Mouse (Mus musculus) megakaryocyte, adult 5-6 weeks (primary cell): ENCODE measurements around the gene Coro1c. TPM values are rescaled to one million over a fixed set of nuclear protein-coding genes. Genes with fewer than 3 reads are reported as not detected.

ENCODE experiments used
- ATAC-seq: 2 replicates; pipeline ENCODE4 v1.8.0; 2016; ENCODE audit warnings: mild to moderate bottlenecking, inconsistent platforms; ENCODE audit not compliant: poor library complexity, severe bottlenecking
- total RNA-seq, 2 experiments: library from RNA; stranded (forward) in 1 of 2; stranded (reverse) in 1 of 2; fragments of 153-499, 151-499 nt in 1 of 2; fragments of 221-1000, 200-1000 nt in 1 of 2; gene quantifications; 2 replicates each; pipeline versions ENCODE4 v1.2.3 to v1.2.4; 2015 to 2017

Coro1c gene
- total RNA-seq (2015), result 93.2 and 103 TPM in 2 replicates
- 141 and 145 TPM in 2 replicates for total RNA-seq (2017)

- ATAC-seq, result peak; percentile 76
These were observed at the start of gene Coro1c for GRCm38 (mm10) chr5:113908592-113909441. Coro1c (minus strand) TSS chr5:113908758.

GRCm38 (mm10) chr5:113956510-113956909 is 48.0 kb upstream of the Coro1c start:
- ATAC-seq, result peak; percentile 56

DNA sequence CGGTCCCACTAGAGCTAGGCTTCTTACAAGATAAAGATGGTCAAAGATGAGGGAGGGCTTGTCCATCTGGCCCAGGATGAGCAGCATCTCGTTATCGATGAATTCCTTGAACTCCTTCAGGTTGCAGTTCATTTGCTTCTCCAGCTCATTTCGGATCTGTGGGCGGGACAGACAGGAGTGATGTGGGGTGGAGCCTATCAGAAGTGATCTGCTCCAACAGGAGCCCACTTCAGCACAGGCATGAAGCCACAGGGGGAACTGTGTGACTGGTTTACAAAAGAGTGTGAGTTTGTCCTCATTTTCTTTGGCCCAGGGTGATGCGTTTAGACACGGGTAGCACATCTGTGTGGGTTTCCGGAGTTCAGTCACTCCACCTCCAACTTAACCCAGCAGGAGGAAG is 47.1 kb upstream of the Coro1c start:
- ATAC-seq, result no peak

GRCm38 (mm10) chr5:113955281-113955680 is 46.7 kb upstream of the Coro1c start:
- ATAC-seq, result no peak

GRCm38 (mm10) chr5:113954421-113954820 is 45.9 kb upstream of the Coro1c start:
- ATAC-seq, result peak; percentile 78

DNA sequence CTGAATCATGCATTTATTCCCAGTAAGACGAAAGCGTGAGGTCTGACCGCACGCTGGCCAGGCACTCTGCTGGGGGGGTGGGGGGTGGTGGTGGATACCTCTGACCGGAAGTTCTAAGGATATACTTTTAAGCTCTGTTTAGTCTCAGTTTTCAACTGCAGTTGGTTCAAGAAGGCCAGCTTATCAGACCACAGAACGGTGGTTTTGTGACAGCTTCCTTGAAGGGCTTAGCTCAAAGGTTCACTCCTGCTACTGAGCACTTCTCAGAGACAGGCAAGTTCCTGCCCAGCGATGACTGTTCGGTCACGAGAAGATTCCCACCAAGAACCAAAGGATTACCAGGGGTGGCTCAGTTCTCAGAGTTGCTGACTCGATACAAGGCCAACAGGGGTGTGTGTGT is 44.0 kb upstream of the Coro1c start:
- ATAC-seq, result peak; percentile 44

DNA sequence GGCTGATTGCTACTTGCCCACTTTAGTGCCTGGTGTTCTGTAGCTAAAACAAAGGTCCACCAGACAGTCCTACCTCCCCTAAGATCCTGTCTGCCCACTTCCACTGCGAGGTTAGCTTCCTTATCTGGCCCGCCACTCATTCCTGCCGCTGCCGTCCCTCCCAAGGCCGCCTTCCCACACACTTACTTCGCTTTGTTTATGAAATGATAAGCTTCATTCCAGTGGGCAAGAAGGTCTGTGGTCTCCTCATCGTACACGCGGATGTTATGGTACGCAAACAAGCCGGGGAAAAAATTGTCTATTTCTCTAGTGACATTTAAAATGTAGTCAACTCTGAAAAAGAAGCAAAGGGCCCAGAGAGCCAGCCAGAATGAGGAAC is 43.1 kb upstream of the Coro1c start:
- ATAC-seq, result no peak

GRCm38 (mm10) chr5:113950786-113951692 is 42.5 kb upstream of the Coro1c start:
- no peak for ATAC-seq

DNA sequence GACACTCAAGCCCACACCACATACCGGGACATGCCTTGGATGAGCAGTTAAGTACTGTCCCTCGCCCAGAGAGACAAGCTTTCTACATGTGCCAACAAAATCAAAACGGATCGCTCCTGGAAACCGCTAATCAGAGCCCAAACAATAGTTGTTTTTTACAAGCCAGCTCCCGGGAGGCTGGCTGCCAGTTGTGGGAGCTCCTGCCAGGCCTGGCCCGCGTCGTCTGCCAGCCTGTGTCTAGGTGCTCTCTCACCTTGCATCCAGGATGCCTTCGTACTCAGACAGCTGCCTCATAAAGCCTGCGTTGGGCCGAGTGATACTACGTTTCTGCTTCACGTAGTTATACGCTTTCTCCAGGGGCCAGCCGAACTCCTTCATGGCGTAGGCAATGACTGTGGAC is 41.6 kb upstream of the Coro1c start:
- no peak for ATAC-seq

DNA sequence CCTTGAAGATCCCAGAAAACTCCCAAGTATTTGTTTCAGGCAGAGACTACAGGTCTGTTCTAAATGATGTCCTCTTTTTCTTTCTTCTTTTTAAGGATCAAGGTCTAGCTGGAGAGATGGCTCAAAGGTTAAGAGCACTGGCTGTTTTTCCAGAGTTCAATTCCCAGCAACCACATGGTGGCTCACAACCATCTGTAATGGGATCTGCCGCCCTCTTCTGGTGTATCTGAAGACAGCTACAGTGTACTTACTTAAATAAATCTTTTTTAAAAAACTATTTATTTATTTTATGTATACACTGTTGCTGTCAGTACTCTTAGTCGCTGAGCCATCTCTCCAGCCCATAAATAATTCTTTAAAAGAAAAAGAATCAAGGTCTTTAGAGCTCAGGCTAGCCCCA is 38.7 kb upstream of the Coro1c start:
- ATAC-seq, result no peak

DNA sequence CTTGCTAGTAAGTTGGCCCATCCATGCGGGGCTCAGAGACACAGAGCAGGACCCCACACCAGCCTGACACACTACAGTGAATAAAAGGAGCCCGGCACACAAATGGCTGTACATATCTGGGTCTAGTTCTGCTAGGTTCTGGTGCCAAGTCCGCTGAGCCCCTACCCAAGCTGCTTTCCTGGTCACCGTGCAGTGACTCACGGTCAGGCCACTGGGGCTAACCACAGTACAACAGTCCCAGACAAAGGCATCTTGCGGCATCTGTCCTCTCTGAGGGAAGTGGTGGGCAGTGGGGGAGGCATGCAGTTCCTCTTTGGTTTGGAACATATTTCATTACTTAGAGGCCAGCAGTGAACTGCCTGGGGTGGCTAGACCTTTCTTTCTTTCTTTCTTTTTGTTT is 36.6 kb upstream of the Coro1c start:
- peak; percentile 98 for ATAC-seq

DNA sequence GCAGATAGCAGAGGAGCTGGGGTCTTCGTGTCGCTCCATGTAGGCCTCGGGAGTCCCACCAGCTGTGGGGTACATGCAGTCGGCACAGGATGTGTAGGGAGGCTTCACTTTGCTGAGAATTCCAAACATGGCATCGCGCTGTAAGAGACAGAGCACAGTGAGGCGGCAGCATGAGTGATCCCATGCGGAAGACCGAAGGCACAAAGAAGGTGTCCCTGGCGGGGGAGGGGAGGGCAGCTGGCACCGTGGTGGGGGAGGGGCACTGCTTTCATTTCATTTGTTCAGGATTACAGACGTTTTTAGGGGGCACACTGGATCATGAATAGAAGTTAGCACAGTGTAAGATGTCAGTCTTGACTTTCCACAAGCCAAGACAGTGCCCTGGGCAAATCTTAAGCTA is 34.8 kb upstream of the Coro1c start:
- no peak for ATAC-seq

GRCm38 (mm10) chr5:113942580-113942979 is 34.0 kb upstream of the Coro1c start:
- no peak for ATAC-seq

- ATAC-seq, result no peak
These were observed 30.8 kb upstream of the Coro1c start for GRCm38 (mm10) chr5:113939263-113939900.

DNA sequence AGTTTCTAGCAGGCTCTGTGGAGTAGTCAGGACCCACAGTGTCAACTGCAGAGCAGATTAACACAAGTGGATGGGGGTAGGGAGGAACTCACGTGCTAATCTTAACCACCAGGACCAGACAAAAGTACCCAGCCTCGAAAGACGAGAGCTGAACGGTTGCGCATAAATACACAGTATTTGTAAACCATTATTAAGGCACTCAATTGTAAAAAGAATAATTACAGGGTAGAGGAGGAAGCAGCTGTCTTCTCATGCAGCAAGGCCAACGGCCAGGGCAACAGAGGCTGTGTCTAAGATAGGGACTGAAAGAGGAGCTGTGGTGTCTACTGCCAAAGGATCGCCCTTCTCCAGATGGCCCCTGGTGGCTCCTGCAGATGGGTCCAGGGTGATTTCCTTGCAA is 29.1 kb upstream of the Coro1c start:
- ATAC-seq, result no peak

GRCm38 (mm10) chr5:113933889-113934288 is 25.3 kb upstream of the Coro1c start:
- ATAC-seq, result no peak

GRCm38 (mm10) chr5:113933480-113933879 is 24.9 kb upstream of the Coro1c start:
- ATAC-seq, result no peak

DNA sequence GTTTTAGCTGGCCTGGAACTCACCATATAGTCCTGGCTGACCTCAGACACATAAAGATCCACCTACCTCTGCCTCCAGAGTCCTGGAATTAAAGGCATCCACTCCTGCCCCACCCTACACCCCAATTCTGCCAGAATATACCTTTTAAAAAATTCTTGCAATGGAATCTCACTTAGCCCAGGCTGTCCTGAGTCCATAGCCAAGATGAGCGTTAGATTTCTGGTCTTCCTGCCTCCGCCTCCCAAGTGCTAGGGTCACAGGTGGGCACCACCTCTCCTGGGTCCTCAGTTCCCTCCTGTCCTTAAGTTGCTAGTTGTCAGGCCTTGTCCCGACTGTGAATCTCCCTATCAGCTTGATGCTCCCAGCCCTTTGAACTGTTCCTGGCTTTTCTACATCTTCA is 23.8 kb upstream of the Coro1c start:
- no peak for ATAC-seq

DNA sequence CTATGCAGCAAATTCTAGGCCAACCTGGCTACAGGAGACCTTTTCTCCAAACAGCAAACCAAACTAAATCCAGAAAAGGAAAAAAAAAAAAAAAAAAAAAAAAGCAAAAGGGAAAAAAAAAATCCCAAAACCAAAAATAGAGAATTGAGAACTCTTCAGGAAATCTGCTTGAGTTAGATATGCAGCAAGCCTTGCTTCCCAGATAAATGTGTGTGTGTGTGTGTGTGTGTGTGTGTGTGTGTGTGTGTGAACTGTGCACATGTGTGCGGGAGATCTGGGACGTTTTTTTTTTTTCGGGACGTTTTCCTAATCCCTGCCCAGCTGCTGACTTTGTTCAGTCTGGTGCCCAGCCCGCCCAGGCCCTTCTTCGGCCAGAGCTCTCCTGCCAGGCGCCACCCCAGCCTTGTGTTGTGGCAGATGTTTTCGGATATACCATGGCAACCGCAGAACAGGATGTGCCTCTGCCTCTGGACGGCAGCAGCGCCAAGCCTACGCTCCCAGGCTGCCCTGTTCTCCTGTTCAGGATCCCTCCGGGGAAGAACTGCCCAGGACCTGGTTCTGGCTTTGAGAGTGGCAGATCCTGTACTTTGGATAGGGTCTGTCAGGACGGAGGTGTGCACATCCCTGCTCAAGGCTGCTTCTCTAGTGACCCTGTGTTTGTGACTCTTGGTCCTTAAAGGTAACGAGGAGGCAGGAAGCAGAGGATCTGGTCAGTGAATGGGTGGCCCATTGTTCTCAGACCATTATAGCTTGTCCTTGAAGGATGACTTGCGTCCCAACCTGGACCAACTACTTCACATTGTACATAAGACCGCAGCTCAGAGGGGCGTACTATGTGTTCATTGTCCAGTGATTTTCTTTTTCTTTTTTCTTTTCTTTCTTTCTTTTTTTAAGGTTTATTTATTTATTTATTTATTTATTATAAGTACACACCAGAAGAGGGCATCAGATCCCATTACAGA is 22.4 kb upstream of the Coro1c start:
- ATAC-seq, result peak; percentile 90
